ENCODE assay signal across 11 mouse cellular contexts in genomic region chr4:152212091-152212505, GRCm38 (mm10). TPM values are rescaled to one million over a fixed set of nuclear protein-coding genes. Genes with fewer than 3 reads are reported as not detected.
DNase-seq lines count a peak whose midpoint lies in the region; ATAC-seq lines count a peak whose summit lies in the region.
"Had no signal": no experiment of that assay in that cellular context is flagged by ENCODE, and none has a peak within 500 bp of the region (broad histone marks: within the 10 kb centered on the region; RNA-seq: fewer than 3 reads in every experiment).

No protein-coding gene starts in this region.

- H3K27me3 ChIP-seq in neural tube, embryonic 14.5 days (ENCODE audit: control insufficient read depth, insufficient read depth, low read length) = no peaks in the 10 kb centered on the region

- ATAC-seq in neural tube, embryonic 14.5 days (ENCODE audit: low read depth) = 0 out of 2 replicates have a peak, but pooled peaks have one; percentile 32

- H3K9me3 ChIP-seq in neural tube, embryonic 14.5 days (ENCODE audit: control insufficient read depth, low read length) = no peaks in the 10 kb centered on the region

- no peak overlapping the region for H3K4me3 ChIP-seq in neural tube, embryonic 14.5 days (ENCODE audit: low read depth, low read length)
- H3K4me3 ChIP-seq: myocyte had no signal

- H3K4me1 ChIP-seq in neural tube, embryonic 14.5 days (ENCODE audit: control insufficient read depth, insufficient read depth, low read length) = no peaks in the 10 kb centered on the region

- H3K36me3 ChIP-seq in neural tube, embryonic 14.5 days (ENCODE audit: control insufficient read depth, insufficient read depth, low read length) = no peaks in the 10 kb centered on the region

- DNase-seq in adrenal gland, adult 8-10 months = peak; percentile 25
- no peak for DNase-seq in adrenal gland, adult 2 months
- no peak for DNase-seq in neural tube, embryonic 10.5 days (ENCODE audit: extremely low spot score, low spot score)
- peak; percentile 44 to 78 for DNase-seq in kidney, postnatal 25 days
- DNase-seq in yolk sac, embryonic 10.5 days (ENCODE audit: low spot score) = peak; percentile 64
- DNase-seq in urinary bladder, adult 2 months (ENCODE audit: low spot score) = no peak
- no peak for DNase-seq in left cerebral cortex, adult 11 months (ENCODE audit: low spot score)

- H3K4me2 ChIP-seq in neural tube, embryonic 14.5 days (ENCODE audit: low read depth, low read length) = no peak overlapping the region

- H3K9ac ChIP-seq in neural tube, embryonic 14.5 days (replicated peaks; ENCODE audit: low read depth, low read length) = no peak overlapping the region

- H3K27ac ChIP-seq in neural tube, embryonic 14.5 days (ENCODE audit: low read depth, low read length) = no peak overlapping the region

- whole genome bisulfite sequencing in neural tube, embryonic 14.5 days = 72% methylated on average over 6 of the region's 6 CpGs

RNA-seq across cellular contexts. Expression of gene Acot7, which starts 34.2 kb away (rescaled TPM):
- total RNA-seq in adrenal gland, adult 8-10 months (2022) = 10 to 100 TPM; 49.5 to 53.2 (median 51.8) TPM
- 10 to 100 TPM; 43.4 to 65.0 TPM for total RNA-seq in adrenal gland, adult 2 months (2021)
- polyA plus RNA-seq in adrenal gland, adult 2 months (2012; rRNA removed) = 22.1 and 25.5 TPM in 2 replicates
- polyA plus RNA-seq in neural tube, embryonic 14.5 days (2014; fragmentation: Nextera tagmentation; extraction: Ambion mirVana) = 332 and 348 TPM in 2 replicates
- 44.9 and 48.1 TPM in 2 replicates for polyA plus RNA-seq in urinary bladder, adult 2 months (2012; rRNA removed)

RNA-seq across cellular contexts. Expression of gene Hes2, which starts 53.4 kb away (rescaled TPM):
- total RNA-seq in adrenal gland, adult 8-10 months (2022) = not detected
- not detected for total RNA-seq in adrenal gland, adult 2 months (2021)
- 0.57 TPM in 1 of 2 replicates, not detected in the other for polyA plus RNA-seq in adrenal gland, adult 2 months (2012; rRNA removed)
- polyA plus RNA-seq in neural tube, embryonic 14.5 days (2014; fragmentation: Nextera tagmentation; extraction: Ambion mirVana) = not detected in 2 replicates
- polyA plus RNA-seq in urinary bladder, adult 2 months (2012; rRNA removed) = 0.23 and 0.46 TPM in 2 replicates
- total RNA-seq: left cerebral cortex, postnatal 25 days had no signal
- polyA plus RNA-seq: activated CD4-positive, CD25-positive, alpha-beta regulatory T cell, adult 4 months; myocyte had no signal

RNA-seq across cellular contexts. Expression of gene Espn, which starts 59.9 kb away (rescaled TPM):
- total RNA-seq in adrenal gland, adult 8-10 months (2022) = 1 to 10 TPM; 2.1 to 6.0 (median 4.4) TPM
- total RNA-seq in adrenal gland, adult 2 months (2021) = 1 to 10 TPM; 1.7 to 2.3 TPM
- 8.3 and 10.4 TPM in 2 replicates for polyA plus RNA-seq in adrenal gland, adult 2 months (2012; rRNA removed)
- 0.52 and 0.64 TPM in 2 replicates for polyA plus RNA-seq in neural tube, embryonic 14.5 days (2014; fragmentation: Nextera tagmentation; extraction: Ambion mirVana)
- polyA plus RNA-seq in urinary bladder, adult 2 months (2012; rRNA removed) = 6.0 and 7.8 TPM in 2 replicates

Comparison
In these comparisons a context has a peak if more than half of its experiments do, and no peak if none do; other contexts are left out.
1. DNase-seq: peak in adrenal gland, adult 8-10 months (single experiment), kidney, postnatal 25 days (2 of 2) and yolk sac, embryonic 10.5 days (single experiment); none in adrenal gland, adult 2 months (single experiment), neural tube, embryonic 10.5 days (single experiment), urinary bladder, adult 2 months (single experiment) and left cerebral cortex, adult 11 months (single experiment).